Mouse (Mus musculus) thymus, adult 2 months (tissue): Measurements from ENCODE around the gene Irgm2.

Experiments
- CTCF ChIP-seq: fragments of 200-500 bp; IDR thresholded peaks from 2 replicates; pipeline ENCODE4 v1.5.1; 2012; ENCODE audit warnings: mild to moderate bottlenecking, control low read depth, low read length, moderate library complexity, borderline replicate concordance; ENCODE audit not compliant: control insufficient read depth, poor library complexity, insufficient read depth; ENCODE audit errors: extremely low read depth
- POLR2A ChIP-seq: fragments of 200-500 bp; IDR thresholded peaks from 2 replicates; pipeline ENCODE4 v1.6.1; 2012; ENCODE audit warnings: mild to moderate bottlenecking, low read length, control low read depth, moderate library complexity; ENCODE audit not compliant: control insufficient read depth, poor library complexity, insufficient read depth; ENCODE audit errors: extremely low read depth

DNA sequence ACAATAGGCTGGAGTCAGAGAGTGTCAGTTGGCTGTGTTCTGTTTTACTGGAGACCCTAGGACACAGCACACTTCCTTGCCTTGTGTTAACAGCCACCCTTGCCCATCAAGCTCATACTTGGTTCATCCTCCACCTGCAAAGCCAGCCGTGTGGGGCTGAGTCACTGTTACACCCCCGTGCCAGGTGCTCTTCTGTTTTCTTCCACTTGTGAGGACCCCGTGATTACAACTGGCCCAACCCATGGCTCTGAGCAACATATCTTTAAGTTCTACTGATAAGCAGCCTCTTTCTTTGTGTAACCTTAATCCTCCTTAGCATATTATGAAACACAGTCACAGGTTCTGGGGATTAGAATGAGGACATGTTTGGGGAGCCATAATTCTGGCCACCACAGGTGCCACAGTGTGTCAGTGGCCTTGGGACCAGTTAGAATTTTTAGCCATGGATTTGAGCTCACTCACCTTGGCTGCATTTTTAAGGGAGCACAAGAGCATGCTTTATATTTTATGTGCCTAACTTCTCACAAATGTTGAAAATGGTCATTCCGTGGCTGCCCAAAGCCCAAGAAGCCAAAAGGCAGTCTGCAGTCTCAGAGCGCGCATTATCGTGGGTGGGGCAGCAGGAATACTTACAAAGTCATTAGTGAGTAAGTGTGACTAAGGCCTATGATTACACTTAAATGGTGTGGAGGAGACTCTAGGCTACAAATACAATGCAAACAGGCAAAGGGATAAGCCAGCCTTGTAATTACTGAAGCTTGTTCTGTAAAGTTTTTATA is 50.0 kb downstream of the Irgm2 start:
- no peak for TF ChIP-seq CTCF
- no peak for TF ChIP-seq POLR2A
